Mouse (Mus musculus) ES-E14 (cell line): ENCODE measurements around the gene Gm28047. TPM values are rescaled to one million over a fixed set of nuclear protein-coding genes. Genes with fewer than 3 reads are reported as not detected.

ENCODE experiments used
- DNase-seq: peaks from one replicate; pipeline ENCODE4 v3.0.0-alpha.2; 2013; ENCODE audit warnings: low read depth, low spot score
- H3K27ac ChIP-seq: 2 replicates; pipeline ENCODE4 v1.5.1; 2012; ENCODE audit warnings: low read depth, mild to moderate bottlenecking, low read length, moderate library complexity, mixed read lengths; ENCODE audit not compliant: poor library complexity, insufficient read depth, severe bottlenecking
- H3K36me3 ChIP-seq: 2 replicates; pipeline ENCODE4 v1.6.1; 2012; ENCODE audit warnings: mild to moderate bottlenecking, low read length, moderate library complexity, mixed read lengths; ENCODE audit not compliant: control insufficient read depth, poor library complexity, insufficient read depth, severe bottlenecking
- H3K4me1 ChIP-seq, 2 experiments: fragments of 150-350 bp in 1 of 2; sonication (generic) in 1 of 2; 2 replicates each; pipeline ENCODE4 v1.6.1; 2012; ENCODE audit warnings: low read length in 2 of 2, mild to moderate bottlenecking in 1 of 2, mixed read lengths in 1 of 2; ENCODE audit not compliant: control insufficient read depth in 2 of 2, insufficient read depth in 2 of 2, poor library complexity in 1 of 2
- H3K4me3 ChIP-seq, 2 experiments: fragments of 150-350 bp in 1 of 2; sonication (generic) in 1 of 2; 2 replicates each; pipeline ENCODE4 v1.5.1; 2012; ENCODE audit warnings: low read length in 2 of 2, low read depth in 1 of 2, mild to moderate bottlenecking in 1 of 2, mixed read lengths in 1 of 2; ENCODE audit not compliant: insufficient read depth in 1 of 2, poor library complexity in 1 of 2, severe bottlenecking in 1 of 2
- H3K9ac ChIP-seq: 2 replicates; pipeline ENCODE4 v1.6.1; 2012; ENCODE audit warnings: low read depth, mild to moderate bottlenecking, low read length, mixed read lengths; ENCODE audit not compliant: poor library complexity, insufficient read depth, severe bottlenecking
- H3K9me3 ChIP-seq: fragments of 150-350 bp; sonication (generic); 2 replicates; pipeline ENCODE4 v1.6.1; 2012; ENCODE audit warnings: low read depth, mild to moderate bottlenecking, low read length; ENCODE audit not compliant: control insufficient read depth, insufficient read depth
- CHD2 ChIP-seq: IDR thresholded peaks from 2 replicates; pipeline ENCODE4 v1.6.1; 2014; ENCODE audit warnings: mild to moderate bottlenecking, low read depth, low read length, inconsistent platforms
- HCFC1 ChIP-seq: IDR thresholded peaks from 2 replicates; pipeline ENCODE4 v1.6.1; 2012; ENCODE audit warnings: low read length, inconsistent platforms, borderline replicate concordance; ENCODE audit not compliant: insufficient read depth
- MAFK ChIP-seq: IDR thresholded peaks from 2 replicates; pipeline ENCODE4 v1.6.1; 2014; ENCODE audit warnings: mild to moderate bottlenecking, low read depth, low read length, inconsistent platforms; ENCODE audit not compliant: insufficient read depth
- ZC3H11A ChIP-seq: IDR thresholded peaks from 2 replicates; pipeline ENCODE4 v1.6.1; 2012; ENCODE audit warnings: low read depth, mild to moderate bottlenecking, inconsistent platforms, low read length, borderline replicate concordance
- ZNF384 ChIP-seq: IDR thresholded peaks from 2 replicates; pipeline ENCODE4 v1.6.1; 2012; ENCODE audit warnings: low read depth, low read length, inconsistent platforms
- in situ Hi-C, 2 experiments: fragments of 600-800 bp; cut with MboI; formaldehyde crosslinking; loops; one replicate each; pipeline ENCODE4 v1.15.1; 2025; ENCODE audit warnings: low sequenced_read_pairs in 2 of 2, inconsistent platforms in 1 of 2; ENCODE audit not compliant: unreplicated experiment in 2 of 2
- total RNA-seq: library from RNA; depleted of rRNA; stranded (reverse); fragments of 300-350 nt; gene quantifications from 2 replicates; pipeline ENCODE4 v1.2.3, GENCODE M21; 2012

Gene Gm28047
- total RNA-seq, 1 experiment: not detected

GRCm38 (mm10) chr15:102513004-102513403 lies 111.9 kb downstream of the Gm28047 start:
- Histone ChIP-seq H3K36me3 (no peaks in the 10 kb centered on the region), H3K27ac (no peak overlapping the region), H3K9ac (no peak overlapping the region), H3K4me3 (no peak overlapping the region), H3K4me1 (peaks cover 0 to 18% of the 10 kb centered on the region in 2 experiments; a peak in 3 of 4 replicates), H3K9me3 (no peaks in the 10 kb centered on the region)
- in situ Hi-C loops: no loop called here
- TF ChIP-seq ZC3H11A (no peak), HCFC1 (no peak), MAFK (no peak), ZNF384 (no peak), CHD2 (no peak)
- DNase-seq: no peak

DNA sequence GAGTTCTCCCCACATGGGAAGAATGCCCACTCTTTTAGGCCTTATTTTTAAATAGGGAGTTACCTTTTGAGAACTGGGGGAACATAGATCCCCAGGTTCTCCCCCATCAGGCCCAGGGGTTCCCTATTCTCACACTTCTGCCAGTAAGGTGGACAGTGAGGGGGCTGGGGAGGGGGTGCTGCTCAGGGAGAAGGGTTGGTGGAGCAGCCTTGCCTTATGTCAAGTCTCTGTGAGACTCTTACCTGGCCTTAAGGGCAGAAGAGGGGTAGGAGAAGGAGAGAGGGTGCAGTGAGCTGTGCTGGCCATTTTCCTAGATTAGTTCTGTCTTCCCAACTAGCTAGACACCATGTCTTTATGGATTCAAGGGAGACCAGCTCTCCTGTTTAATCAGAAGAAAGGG lies 112.4 kb downstream of the Gm28047 start:
- no peak for DNase-seq
- peaks cover 0 to 18% of the 10 kb centered on the region in 2 experiments; a peak in 3 of 4 replicates for H3K4me1 ChIP-seq
- H3K9me3 ChIP-seq: no peaks in the 10 kb centered on the region
- H3K36me3 ChIP-seq: no peaks in the 10 kb centered on the region
- no peak overlapping the region for H3K27ac ChIP-seq
- H3K9ac ChIP-seq: no peak overlapping the region
- H3K4me3 ChIP-seq: no peak overlapping the region
- TF ChIP-seq HCFC1: no peak
- no peak for TF ChIP-seq ZC3H11A
- in situ Hi-C loops: no loop called here

GRCm38 (mm10) chr15:102512010-102512409 lies 112.9 kb downstream of the Gm28047 start:
- no peak for DNase-seq
- in situ Hi-C loops: no loop called here
- Histone ChIP-seq H3K4me3 (no peak overlapping the region), H3K9me3 (no peaks in the 10 kb centered on the region), H3K36me3 (no peaks in the 10 kb centered on the region), H3K4me1 (peaks cover 0 to 19% of the 10 kb centered on the region in 2 experiments; a peak in 3 of 4 replicates), H3K9ac (no peak overlapping the region), H3K27ac (no peak overlapping the region)
- TF ChIP-seq ZC3H11A (no peak), ZNF384 (no peak), HCFC1 (no peak), CHD2 (no peak), MAFK (no peak)

DNA sequence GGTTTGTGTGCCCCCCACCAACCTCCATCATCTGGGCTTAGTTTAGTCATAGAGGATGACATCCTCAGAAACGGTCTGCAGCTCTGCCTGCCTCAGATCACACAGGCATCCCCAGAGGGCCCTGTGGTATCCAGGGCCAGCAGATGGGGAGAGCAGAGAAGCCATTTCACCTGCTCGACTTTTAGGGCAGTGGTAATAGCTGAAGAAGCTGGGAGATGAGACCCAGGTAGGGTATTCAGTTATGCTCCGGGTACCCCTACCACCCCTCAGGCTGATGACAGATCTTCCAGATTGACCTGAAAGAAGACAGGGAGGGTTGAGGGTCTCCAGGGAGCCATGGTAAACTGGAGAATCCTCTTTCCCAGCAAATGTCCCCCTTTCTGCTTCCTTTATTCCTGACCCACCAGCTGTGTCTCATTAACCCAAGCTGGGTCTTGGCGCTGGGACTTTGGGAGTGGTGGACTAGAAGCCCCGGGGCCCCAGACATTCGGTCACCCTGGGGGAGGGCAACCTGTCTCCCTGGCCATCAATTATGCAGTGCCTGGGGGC lies 113.5 kb downstream of the Gm28047 start:
- DNase-seq: no peak
- in situ Hi-C loops: no loop called here
- TF ChIP-seq ZNF384: no peak
- TF ChIP-seq MAFK: no peak
- TF ChIP-seq HCFC1: no peak
- TF ChIP-seq CHD2: no peak
- no peak for TF ChIP-seq ZC3H11A
- Histone ChIP-seq H3K4me1 (peaks cover 0 to 19% of the 10 kb centered on the region in 2 experiments; a peak in 3 of 4 replicates), H3K27ac (no peak overlapping the region), H3K9ac (no peak overlapping the region), H3K9me3 (no peaks in the 10 kb centered on the region), H3K36me3 (no peaks in the 10 kb centered on the region), H3K4me3 (no peak overlapping the region)
